Mouse (Mus musculus) megakaryocyte, embryonic 14.5 days (primary cell): ENCODE data around the gene Hk1. TPM values are rescaled to one million over a fixed set of nuclear protein-coding genes. Genes with fewer than 3 reads are reported as not detected.

Experiments used
- H3K27me3 ChIP-seq: replicated peaks from 2 replicates; pipeline ENCODE3; 2012; ENCODE audit warnings: inconsistent platforms
- H3K36me3 ChIP-seq: replicated peaks from 2 replicates; pipeline ENCODE3; 2012; ENCODE audit warnings: low read length, inconsistent platforms, mixed read lengths
- H3K4me1 ChIP-seq: 2 replicates; pipeline ENCODE4 v1.6.1; 2012; ENCODE audit warnings: inconsistent platforms
- H3K4me3 ChIP-seq: replicated peaks from 2 replicates; pipeline ENCODE3; 2012; ENCODE audit warnings: moderate library complexity, mild to moderate bottlenecking, inconsistent platforms
- H3K9me3 ChIP-seq: 2 replicates; pipeline ENCODE4 v1.6.1; 2012; ENCODE audit warnings: inconsistent platforms
- FLI1 ChIP-seq: IDR thresholded peaks from 2 replicates; pipeline ENCODE4 v1.6.1; 2012; ENCODE audit warnings: low read length, inconsistent platforms, mixed read lengths
- GATA1 ChIP-seq: IDR thresholded peaks from 3 replicates; pipeline ENCODE4 v1.6.1; 2012; ENCODE audit warnings: mixed read lengths, low read length, inconsistent platforms, borderline replicate concordance
- polyA plus RNA-seq: library from polyadenylated mRNA; stranded (reverse); fragments of >175 nt; gene quantifications from 2 replicates; pipeline ENCODE4 v1.2.3, GENCODE M21; 2012; ENCODE audit warnings: low replicate concordance; ENCODE audit not compliant: insufficient read depth

The Hk1 gene
- polyA plus RNA-seq, 1 experiment = 509 TPM

- TF ChIP-seq GATA1 (no peak), FLI1 (no peak)
- Histone ChIP-seq H3K4me1 (peaks cover 14% of the 10 kb centered on the region), H3K36me3 (no peaks in the 10 kb centered on the region), H3K4me3 (no peak overlapping the region), H3K27me3 (peaks cover 45% of the 10 kb centered on the region), H3K9me3 (no peaks in the 10 kb centered on the region)
These were observed 32.0 kb upstream of the Hk1 start for GRCm38 (mm10) chr10:62411431-62412410.

GRCm38 (mm10) chr10:62410943-62411342 lies 31.2 kb upstream of the Hk1 start:
- Histone ChIP-seq H3K4me3 (no peak overlapping the region), H3K27me3 (peaks cover 49% of the 10 kb centered on the region), H3K36me3 (no peaks in the 10 kb centered on the region), H3K9me3 (no peaks in the 10 kb centered on the region), H3K4me1 (peaks cover 14% of the 10 kb centered on the region)
- TF ChIP-seq FLI1 (no peak), GATA1 (no peak)

- TF ChIP-seq GATA1 = no peak
- TF ChIP-seq FLI1 = no peak
- no peaks in the 10 kb centered on the region for H3K9me3 ChIP-seq
- H3K27me3 ChIP-seq = peaks cover 55% of the 10 kb centered on the region
- H3K36me3 ChIP-seq = no peaks in the 10 kb centered on the region
- peaks cover 11% of the 10 kb centered on the region for H3K4me1 ChIP-seq
- H3K4me3 ChIP-seq = peak overlapping the region; percentile 25
These were observed 25.2 kb upstream of the Hk1 start for GRCm38 (mm10) chr10:62404901-62405300.

GRCm38 (mm10) chr10:62401641-62402111 lies 22.0 kb upstream of the Hk1 start:
- TF ChIP-seq FLI1 = no peak
- no peak for TF ChIP-seq GATA1
- Histone ChIP-seq H3K4me1 (peaks cover 14% of the 10 kb centered on the region), H3K4me3 (no peak overlapping the region), H3K9me3 (no peaks in the 10 kb centered on the region), H3K36me3 (no peaks in the 10 kb centered on the region), H3K27me3 (peaks cover 40% of the 10 kb centered on the region)

- H3K27me3 ChIP-seq = peaks cover 25% of the 10 kb centered on the region
- H3K4me3 ChIP-seq = no peak overlapping the region
- H3K4me1 ChIP-seq = peaks cover 12% of the 10 kb centered on the region; the same call in 1 of the 2 replicates
- TF ChIP-seq GATA1 (no peak), FLI1 (no peak)
- no peaks in the 10 kb centered on the region for H3K36me3 ChIP-seq
- H3K9me3 ChIP-seq = no peaks in the 10 kb centered on the region
These were observed 3.3 kb upstream of the Hk1 start for GRCm38 (mm10) chr10:62383011-62383410.

GRCm38 (mm10) chr10:62380936-62381335 lies 1.2 kb upstream of the Hk1 start:
- Histone ChIP-seq H3K4me3 (no peak overlapping the region), H3K4me1 (peaks cover 15% of the 10 kb centered on the region), H3K36me3 (no peaks in the 10 kb centered on the region), H3K27me3 (peaks cover 26% of the 10 kb centered on the region), H3K9me3 (peaks cover 12% of the 10 kb centered on the region)
- TF ChIP-seq FLI1 = no peak
- TF ChIP-seq GATA1 = no peak

- H3K4me1 ChIP-seq = peaks cover 43% of the 10 kb centered on the region
- H3K4me3 ChIP-seq = no peak overlapping the region
- TF ChIP-seq FLI1 = no peak
- no peak for TF ChIP-seq GATA1
- peaks cover 15% of the 10 kb centered on the region for H3K27me3 ChIP-seq
- no peaks in the 10 kb centered on the region for H3K36me3 ChIP-seq
- peaks cover 9% of the 10 kb centered on the region for H3K9me3 ChIP-seq
These were observed 20.9 kb downstream of the Hk1 start for GRCm38 (mm10) chr10:62358827-62359226.

- Histone ChIP-seq H3K4me1 (peaks cover 53% of the 10 kb centered on the region), H3K36me3 (peaks cover 15% of the 10 kb centered on the region), H3K9me3 (peaks cover 3% of the 10 kb centered on the region; the same call in 1 of the 2 replicates), H3K27me3 (peaks cover 6% of the 10 kb centered on the region), H3K4me3 (no peak overlapping the region)
- TF ChIP-seq FLI1 = no peak
- no peak for TF ChIP-seq GATA1
These were observed 23.5 kb downstream of the Hk1 start for GRCm38 (mm10) chr10:62356105-62356730.

GRCm38 (mm10) chr10:62345147-62345546 lies 34.6 kb downstream of the Hk1 start:
- no peaks in the 10 kb centered on the region for H3K27me3 ChIP-seq
- H3K4me3 ChIP-seq = no peak overlapping the region
- TF ChIP-seq GATA1 = no peak
- TF ChIP-seq FLI1 = no peak
- H3K36me3 ChIP-seq = peaks cover 66% of the 10 kb centered on the region
- peaks cover 58% of the 10 kb centered on the region for H3K4me1 ChIP-seq
- H3K9me3 ChIP-seq = peaks cover 6% of the 10 kb centered on the region
